Mouse (Mus musculus) embryonic facial prominence, embryonic 12.5 days (tissue): ENCODE data around the gene Ift81. TPM values are rescaled to one million over a fixed set of nuclear protein-coding genes. Genes with fewer than 3 reads are reported as not detected.

Experiments used
- ATAC-seq: fragments of 200-750 bp; cut with Nextera tagmentation; 2 replicates; pipeline ENCODE4 v1.8.0; 2017; ENCODE audit not compliant: insufficient number of reproducible peaks, insufficient read depth, low FRiP score, low TSS enrichment
- H3K27ac ChIP-seq: fragments of 300-500 bp; sonication (generic); 2 replicates; pipeline ENCODE4 v1.5.1; 2016; ENCODE audit warnings: mild to moderate bottlenecking
- H3K27me3 ChIP-seq: fragments of 300-500 bp; sonication (generic); 2 replicates; pipeline ENCODE4 v1.6.1; 2016; ENCODE audit warnings: mild to moderate bottlenecking, moderate library complexity
- H3K36me3 ChIP-seq: fragments of 300-500 bp; sonication (generic); 2 replicates; pipeline ENCODE4 v1.6.1; 2016; ENCODE audit warnings: mild to moderate bottlenecking
- H3K4me1 ChIP-seq: fragments of 300-500 bp; sonication (generic); 2 replicates; pipeline ENCODE4 v1.6.1; 2016
- H3K4me2 ChIP-seq: fragments of 300-500 bp; sonication (generic); replicated peaks from 2 replicates; pipeline ENCODE4 v1.6.1; 2016; ENCODE audit warnings: mild to moderate bottlenecking, moderate library complexity
- H3K4me3 ChIP-seq: fragments of 300-500 bp; sonication (generic); 2 replicates; pipeline ENCODE4 v1.5.1; 2016; ENCODE audit warnings: mild to moderate bottlenecking
- H3K9ac ChIP-seq: fragments of 300-500 bp; sonication (generic); 2 replicates; pipeline ENCODE4 v1.6.1; 2016; ENCODE audit warnings: mild to moderate bottlenecking, moderate library complexity
- H3K9me3 ChIP-seq: fragments of 300-500 bp; sonication (generic); 2 replicates; pipeline ENCODE4 v1.6.1; 2016; ENCODE audit warnings: mild to moderate bottlenecking, moderate library complexity
- WGBS: fragments of 180-500 bp; shearing (Covaris S2); methylation state at CpG from one replicate; pipeline ENCODE4 v1.1.7; 2016; 5-methylcytosine and 5-hydroxymethylcytosine counted together
- polyA plus RNA-seq: library from polyadenylated mRNA; unstranded; fragments of >200 nt; fragmentation: Nextera tagmentation; extraction: Ambion mirVana; gene quantifications from 2 replicates; pipeline ENCODE4 v1.2.1, GENCODE M21; 2016

Gene Ift81
- polyA plus RNA-seq, 1 experiment from 2014 or later, result 44.9 TPM

DNA sequence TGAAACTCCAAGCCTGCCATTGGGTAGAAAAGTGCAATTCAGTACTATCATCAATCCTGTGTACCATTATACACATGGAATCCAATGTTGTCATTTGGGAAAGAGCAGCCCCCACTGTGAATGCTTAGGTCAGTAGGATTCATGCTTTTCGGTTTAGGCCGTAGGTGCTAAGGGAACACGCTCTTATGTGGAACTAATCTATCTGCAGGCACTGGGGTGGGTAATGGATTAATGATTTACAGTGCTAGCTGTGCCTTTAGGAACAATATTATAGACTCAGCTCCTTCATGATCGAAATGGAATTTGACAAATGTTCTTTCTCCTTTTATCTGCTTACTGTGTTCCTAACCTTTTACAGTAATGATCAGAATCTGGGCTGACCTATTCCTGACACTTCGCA is 30.2 kb downstream of the Ift81 start:
- no peak overlapping the region for H3K27ac ChIP-seq
- 87% methylated on average over 5 of the region's 5 CpGs for WGBS
- no peak overlapping the region for H3K4me3 ChIP-seq
- no peaks in the 10 kb centered on the region for H3K27me3 ChIP-seq
- no peak overlapping the region for H3K4me2 ChIP-seq
- H3K9ac ChIP-seq, result no peak overlapping the region
- H3K9me3 ChIP-seq, result no peaks in the 10 kb centered on the region
- H3K4me1 ChIP-seq, result 0 out of 2 replicates have a peak, but pooled peaks cover 4% of the 10 kb centered on the region
- peaks cover 30% of the 10 kb centered on the region for H3K36me3 ChIP-seq
- ATAC-seq, result no peak

DNA sequence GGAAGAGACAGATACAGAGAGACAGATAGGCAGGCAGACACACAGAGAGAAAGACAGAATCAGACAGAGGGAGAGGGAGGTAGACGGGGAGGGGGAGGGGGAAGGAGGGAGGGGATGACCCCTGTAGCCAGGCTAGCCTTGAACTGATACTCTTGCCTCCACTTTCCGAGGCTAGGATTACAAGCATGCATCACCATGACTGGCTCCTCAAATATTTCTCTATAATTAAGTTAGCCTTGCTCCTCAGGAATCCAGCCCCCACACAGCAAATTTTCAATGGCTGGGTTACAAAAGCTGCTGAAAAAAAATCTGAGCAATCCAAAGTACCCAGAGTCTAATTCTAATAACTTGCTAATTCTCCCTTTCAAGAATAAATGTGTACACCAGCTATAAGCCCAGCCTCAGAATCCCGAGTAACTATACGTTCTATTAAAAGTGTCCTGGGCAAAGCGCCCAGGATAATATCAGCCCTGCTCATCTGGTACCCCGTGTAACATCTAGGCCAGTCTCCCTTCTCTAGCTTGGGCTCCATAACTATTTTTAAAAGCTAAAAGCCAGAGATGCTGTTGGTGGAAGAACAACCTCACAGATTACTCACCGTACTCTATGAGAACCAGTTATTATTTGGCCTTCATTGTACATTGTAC is 37.5 kb downstream of the Ift81 start:
- Histone ChIP-seq H3K27me3 (no peaks in the 10 kb centered on the region), H3K9ac (no peak overlapping the region), H3K4me2 (no peak overlapping the region), H3K36me3 (peaks cover 23% of the 10 kb centered on the region), H3K4me1 (no peaks in the 10 kb centered on the region), H3K9me3 (no peaks in the 10 kb centered on the region), H3K27ac (0 out of 2 replicates have a peak overlapping the region, but pooled peaks have one; percentile 6), H3K4me3 (no peak overlapping the region)
- WGBS, result 56% methylated on average over 7 of the region's 7 CpGs
- no peak for ATAC-seq

DNA sequence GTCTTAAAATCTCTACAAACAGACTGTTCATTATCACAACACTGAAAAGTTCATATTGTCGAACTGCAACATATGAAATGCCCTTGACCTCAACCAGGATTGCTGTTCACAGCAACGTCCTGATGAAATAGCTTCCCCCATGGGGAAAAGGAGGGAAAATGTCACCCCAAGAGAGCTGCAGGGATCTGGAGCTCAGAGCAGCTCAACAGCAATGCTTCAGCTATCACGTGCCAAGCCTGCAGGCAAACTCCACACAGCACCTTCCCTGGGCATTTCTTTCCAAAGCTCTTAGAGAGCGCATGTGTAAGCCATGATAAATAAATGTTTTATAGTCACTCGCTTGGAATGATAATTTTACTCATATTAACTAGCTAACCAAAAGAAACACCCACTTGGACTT is 42.3 kb downstream of the Ift81 start:
- Histone ChIP-seq H3K4me1 (no peaks in the 10 kb centered on the region), H3K4me2 (no peak overlapping the region), H3K27me3 (no peaks in the 10 kb centered on the region), H3K36me3 (peaks cover 6% of the 10 kb centered on the region; the same call in 1 of the 2 replicates), H3K27ac (no peak overlapping the region), H3K9me3 (no peaks in the 10 kb centered on the region), H3K9ac (no peak overlapping the region), H3K4me3 (no peak overlapping the region)
- WGBS, result 79% methylated on average over 5 of the region's 5 CpGs
- no peak for ATAC-seq

DNA sequence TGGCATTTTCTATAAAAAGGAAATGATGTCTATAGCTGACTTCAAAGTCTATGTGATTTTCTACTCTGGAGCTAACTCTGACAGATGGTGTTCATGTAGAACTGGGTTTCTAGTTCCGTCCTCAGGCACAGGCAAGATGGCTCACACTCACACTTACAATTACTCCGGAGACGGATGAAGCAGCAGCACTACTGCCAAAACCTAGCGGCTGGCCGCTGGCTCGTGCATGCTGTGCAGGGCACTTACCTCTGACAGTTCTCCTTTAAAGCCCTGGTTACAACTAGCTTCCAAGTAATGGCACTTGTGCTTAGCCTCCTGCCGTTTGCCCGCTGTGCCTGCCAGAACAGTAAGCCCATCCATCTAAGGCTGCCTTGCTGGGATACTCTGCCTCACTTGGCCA is 47.7 kb downstream of the Ift81 start:
- 77% methylated on average over 8 of the region's 8 CpGs for WGBS

DNA sequence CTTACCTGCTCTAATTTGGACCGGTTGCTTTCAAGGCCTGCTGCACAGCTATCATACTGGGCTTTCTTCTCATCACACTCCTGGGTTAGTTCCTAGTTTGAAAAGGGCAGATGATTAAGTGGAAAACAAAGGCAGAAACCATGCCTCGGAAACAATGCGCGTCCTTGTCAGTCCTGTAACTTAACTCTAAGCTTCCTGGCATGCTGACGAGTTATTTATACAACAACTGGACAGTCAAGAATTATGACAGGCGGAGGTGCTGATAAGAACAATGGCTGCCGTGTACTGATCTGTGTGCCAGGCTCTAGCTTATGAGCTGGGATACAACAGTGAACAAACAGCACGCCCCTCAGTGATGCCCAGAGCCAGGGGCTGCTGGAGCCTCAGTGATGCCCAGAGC is 53.7 kb downstream of the Ift81 start:
- no peak overlapping the region for H3K27ac ChIP-seq
- 80% methylated on average over 8 of the region's 8 CpGs for WGBS
- H3K4me3 ChIP-seq, result no peak overlapping the region
- H3K9ac ChIP-seq, result no peak overlapping the region
- H3K27me3 ChIP-seq, result no peaks in the 10 kb centered on the region
- H3K9me3 ChIP-seq, result no peaks in the 10 kb centered on the region
- no peak overlapping the region for H3K4me2 ChIP-seq
- H3K4me1 ChIP-seq, result no peaks in the 10 kb centered on the region
- peaks cover 40% of the 10 kb centered on the region for H3K36me3 ChIP-seq
- ATAC-seq, result no peak

More for the DNA sequence above, 47.7 kb downstream of the Ift81 start:
- Histone ChIP-seq H3K36me3 (peaks cover 33% of the 10 kb centered on the region), H3K4me2 (no peak overlapping the region), H3K4me3 (no peak overlapping the region), H3K9ac (no peak overlapping the region), H3K4me1 (no peaks in the 10 kb centered on the region), H3K27ac (no peak overlapping the region), H3K27me3 (no peaks in the 10 kb centered on the region), H3K9me3 (no peaks in the 10 kb centered on the region)
- no peak for ATAC-seq

DNA sequence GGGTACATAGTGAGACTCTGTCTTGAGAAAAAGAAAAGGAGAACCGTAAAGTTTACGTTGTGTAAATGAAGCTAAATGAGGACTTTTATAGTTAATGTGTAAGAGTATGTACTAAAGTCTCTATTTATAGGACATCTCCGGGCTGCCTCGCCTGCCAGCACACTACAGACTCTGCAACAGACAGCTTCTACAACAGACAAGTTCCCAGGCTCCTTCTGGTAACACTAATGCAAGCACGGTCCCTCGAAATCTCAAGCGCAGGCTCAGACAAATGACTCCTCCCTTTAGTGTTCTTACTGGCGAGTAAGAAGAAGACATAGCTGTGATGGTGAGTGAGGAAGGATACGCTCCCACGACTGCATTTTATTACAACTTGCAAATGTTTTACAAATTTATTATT is 56.2 kb downstream of the Ift81 start:
- H3K4me3 ChIP-seq, result no peak overlapping the region
- no peaks in the 10 kb centered on the region for H3K9me3 ChIP-seq
- H3K27ac ChIP-seq, result no peak overlapping the region
- WGBS, result 93% methylated on average over 10 of the region's 10 CpGs
- H3K36me3 ChIP-seq, result peaks cover 26% of the 10 kb centered on the region
- no peak for ATAC-seq
- no peak overlapping the region for H3K4me2 ChIP-seq
- H3K9ac ChIP-seq, result no peak overlapping the region
- H3K27me3 ChIP-seq, result no peaks in the 10 kb centered on the region
- H3K4me1 ChIP-seq, result no peaks in the 10 kb centered on the region

DNA sequence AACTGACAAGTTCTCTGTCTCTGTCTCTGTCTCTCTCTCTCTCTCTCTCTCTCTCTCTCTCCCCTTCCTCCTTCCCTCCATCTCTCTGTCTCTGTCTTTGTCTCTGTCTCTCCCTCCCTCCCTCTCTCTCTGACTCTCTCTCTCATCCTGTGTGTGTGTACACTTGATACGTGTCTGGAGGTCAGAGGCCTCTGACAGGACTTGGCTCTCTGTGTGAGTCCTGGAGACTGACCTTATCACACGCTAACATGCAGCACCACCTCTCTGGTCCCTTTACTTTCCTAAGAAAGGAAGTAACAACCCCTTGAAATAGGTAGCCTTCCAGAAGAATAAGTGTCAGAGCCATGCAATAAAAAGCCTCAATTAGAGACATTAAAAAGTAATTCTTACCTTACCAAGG is 59.2 kb downstream of the Ift81 start:
- no peak for ATAC-seq
- no peaks in the 10 kb centered on the region for H3K9me3 ChIP-seq
- no peak overlapping the region for H3K4me2 ChIP-seq
- H3K36me3 ChIP-seq, result peaks cover 18% of the 10 kb centered on the region
- no peaks in the 10 kb centered on the region for H3K4me1 ChIP-seq
- H3K27ac ChIP-seq, result no peak overlapping the region
- no peak overlapping the region for H3K4me3 ChIP-seq
- no peaks in the 10 kb centered on the region for H3K27me3 ChIP-seq
- H3K9ac ChIP-seq, result no peak overlapping the region
- WGBS, result 57% methylated on average over 2 of the region's 2 CpGs

DNA sequence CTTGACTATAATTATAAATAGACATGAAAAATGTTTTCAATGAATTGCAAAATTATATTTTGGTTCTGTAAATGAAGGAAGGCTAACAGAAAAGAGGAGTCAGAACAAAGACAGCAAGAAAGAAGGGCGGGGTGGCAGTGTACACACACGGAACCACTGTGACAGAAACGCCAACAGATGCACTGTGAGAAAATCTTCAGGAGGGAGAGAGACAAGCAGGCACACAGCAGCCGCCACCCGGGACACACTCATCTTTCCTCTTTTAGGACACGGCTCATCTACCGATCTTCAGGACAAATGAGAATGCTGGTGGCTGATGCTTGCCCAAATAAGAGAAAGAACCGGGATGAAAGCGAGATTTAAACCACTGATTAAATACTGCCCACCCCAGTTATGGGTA is 61.7 kb downstream of the Ift81 start:
- no peaks in the 10 kb centered on the region; the same call in 1 of the 2 replicates for H3K36me3 ChIP-seq
- H3K27ac ChIP-seq, result no peak overlapping the region
- ATAC-seq, result no peak
- H3K4me2 ChIP-seq, result no peak overlapping the region
- peaks cover 11% of the 10 kb centered on the region; the same call in 1 of the 2 replicates for H3K4me1 ChIP-seq
- H3K4me3 ChIP-seq, result no peak overlapping the region
- no peaks in the 10 kb centered on the region for H3K27me3 ChIP-seq
- WGBS, result 86% methylated on average over 9 of the region's 9 CpGs
- H3K9me3 ChIP-seq, result no peaks in the 10 kb centered on the region
- no peak overlapping the region for H3K9ac ChIP-seq

DNA sequence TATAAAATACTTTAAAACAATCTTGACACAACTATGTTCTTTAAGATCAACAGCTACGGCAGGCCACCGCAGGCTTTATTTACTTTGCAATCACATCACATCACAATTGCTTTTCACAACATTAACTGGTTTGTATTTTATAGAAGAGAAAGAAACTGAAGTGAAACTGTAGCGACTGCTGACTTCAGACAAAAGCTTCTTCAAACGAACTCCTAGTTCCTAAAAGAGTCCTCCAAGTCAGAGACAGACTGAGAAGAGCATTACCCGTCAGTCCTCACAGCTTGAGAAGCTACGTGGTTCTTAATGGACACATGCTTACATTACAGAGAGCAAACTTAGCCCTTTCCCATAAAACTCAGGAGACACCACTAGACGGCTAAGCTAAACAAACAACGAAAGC is 63.9 kb downstream of the Ift81 start:
- Histone ChIP-seq H3K4me1 (peaks cover 11% of the 10 kb centered on the region; the same call in 1 of the 2 replicates), H3K9ac (no peak overlapping the region), H3K9me3 (no peaks in the 10 kb centered on the region), H3K27ac (no peak overlapping the region), H3K4me2 (no peak overlapping the region), H3K36me3 (no peaks in the 10 kb centered on the region), H3K4me3 (no peak overlapping the region), H3K27me3 (no peaks in the 10 kb centered on the region)
- WGBS, result 67% methylated on average over 8 of the region's 8 CpGs
- no peak for ATAC-seq

DNA sequence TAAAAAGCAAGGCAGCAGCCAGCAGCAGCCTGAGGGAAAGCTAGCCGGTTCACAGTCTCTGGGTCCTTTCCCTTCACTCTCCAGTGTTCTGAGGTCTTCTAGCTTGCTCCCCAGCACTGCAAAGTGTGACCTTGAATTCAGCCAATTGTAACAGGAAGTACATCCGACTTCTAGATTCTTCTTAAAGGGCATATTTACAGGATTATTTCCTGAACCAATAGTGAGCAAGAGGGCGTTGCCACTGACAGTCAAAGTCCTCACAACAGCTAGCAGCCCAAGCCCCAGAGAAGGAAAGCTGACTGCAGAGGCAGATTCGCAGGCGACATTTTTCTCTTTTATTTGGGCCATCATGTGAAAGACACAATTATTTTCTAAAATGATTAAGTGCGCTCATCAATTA is 65.6 kb downstream of the Ift81 start:
- no peak overlapping the region for H3K4me3 ChIP-seq
- no peaks in the 10 kb centered on the region for H3K36me3 ChIP-seq
- WGBS, result 64% methylated on average over 6 of the region's 6 CpGs
- H3K27ac ChIP-seq, result no peak overlapping the region
- H3K4me2 ChIP-seq, result no peak overlapping the region
- no peaks in the 10 kb centered on the region for H3K9me3 ChIP-seq
- H3K27me3 ChIP-seq, result no peaks in the 10 kb centered on the region
- no peak for ATAC-seq
- no peak overlapping the region for H3K9ac ChIP-seq
- H3K4me1 ChIP-seq, result peaks cover 11% of the 10 kb centered on the region; the same call in 1 of the 2 replicates

DNA sequence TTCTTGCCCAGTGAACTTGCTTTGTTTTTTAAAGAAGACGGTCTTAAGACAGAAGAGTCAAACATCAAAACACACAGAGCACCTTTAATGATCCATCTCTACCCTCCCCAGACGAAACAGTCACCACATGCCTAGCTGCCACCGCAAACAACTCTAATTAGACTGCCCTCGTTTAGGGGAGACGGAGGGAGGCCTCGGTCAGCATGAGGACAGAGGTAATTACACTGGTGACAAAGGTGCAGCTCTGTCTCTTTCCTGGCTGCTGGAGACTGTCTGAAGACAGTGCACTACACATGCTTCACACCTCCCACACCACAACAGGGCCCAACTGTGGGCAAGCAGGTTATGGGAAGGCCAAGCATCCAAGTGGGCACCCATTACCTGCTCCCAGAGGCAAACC is 66.5 kb downstream of the Ift81 start:
- Histone ChIP-seq H3K9ac (no peak overlapping the region), H3K27ac (no peak overlapping the region), H3K4me1 (peaks cover 11% of the 10 kb centered on the region; the same call in 1 of the 2 replicates), H3K36me3 (peaks cover 2% of the 10 kb centered on the region; the same call in 1 of the 2 replicates), H3K9me3 (no peaks in the 10 kb centered on the region), H3K4me2 (no peak overlapping the region), H3K27me3 (no peaks in the 10 kb centered on the region), H3K4me3 (no peak overlapping the region)
- no peak for ATAC-seq
- 46% methylated on average over 6 of the region's 6 CpGs for WGBS

DNA sequence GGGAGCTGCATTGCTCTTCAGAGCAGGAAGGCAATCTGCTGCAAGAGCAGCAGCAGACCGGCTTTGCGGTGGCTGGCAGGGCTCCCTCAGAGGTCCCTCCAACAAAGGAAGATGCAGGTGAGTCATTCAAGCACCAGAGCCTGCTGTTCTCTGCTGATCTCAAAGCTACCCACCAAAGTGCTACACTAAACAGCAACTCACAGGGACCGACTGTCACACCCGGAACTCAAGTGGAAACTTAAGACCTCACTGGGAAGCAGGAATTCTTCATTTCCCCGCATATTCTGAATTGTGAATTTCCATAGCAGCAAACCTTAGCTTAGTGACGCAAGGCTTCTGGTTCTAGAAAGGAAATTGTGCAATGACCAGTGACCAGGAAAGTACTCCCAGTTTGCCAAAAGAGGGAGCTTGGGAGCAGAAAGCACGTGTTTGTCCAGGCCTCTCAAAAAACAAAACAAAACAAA is 67.0 kb downstream of the Ift81 start:
- ATAC-seq, result no peak
- H3K27me3 ChIP-seq, result no peaks in the 10 kb centered on the region
- H3K4me3 ChIP-seq, result no peak overlapping the region
- peaks cover 3% of the 10 kb centered on the region; the same call in 1 of the 2 replicates for H3K36me3 ChIP-seq
- no peak overlapping the region for H3K27ac ChIP-seq
- H3K9ac ChIP-seq, result no peak overlapping the region
- no peak overlapping the region for H3K4me2 ChIP-seq
- WGBS, result 62% methylated on average over 7 of the region's 7 CpGs
- H3K4me1 ChIP-seq, result peaks cover 11% of the 10 kb centered on the region; the same call in 1 of the 2 replicates
- no peaks in the 10 kb centered on the region for H3K9me3 ChIP-seq
